Mouse (Mus musculus) lung, postnatal 0 days (tissue): ENCODE results near the gene Ccdc88c.

Experiments used
- CTCF ChIP-seq: IDR thresholded peaks from 2 replicates; pipeline ENCODE4 v1.5.1; 2016; ENCODE audit warnings: antibody characterized with exemption, mild to moderate bottlenecking
- EP300 ChIP-seq: IDR thresholded peaks from 2 replicates; pipeline ENCODE4 v1.6.1; 2016; ENCODE audit warnings: antibody characterized with exemption, mild to moderate bottlenecking, control low read depth

- TF ChIP-seq CTCF (no peak), EP300 (no peak)
Observed at GRCm38 (mm10) chr12:100989780-100990288, 39.0 kb downstream of the Ccdc88c start.
